Comparison of ENCODE assay signal across 8 mouse cellular contexts in the genomic region with DNA sequence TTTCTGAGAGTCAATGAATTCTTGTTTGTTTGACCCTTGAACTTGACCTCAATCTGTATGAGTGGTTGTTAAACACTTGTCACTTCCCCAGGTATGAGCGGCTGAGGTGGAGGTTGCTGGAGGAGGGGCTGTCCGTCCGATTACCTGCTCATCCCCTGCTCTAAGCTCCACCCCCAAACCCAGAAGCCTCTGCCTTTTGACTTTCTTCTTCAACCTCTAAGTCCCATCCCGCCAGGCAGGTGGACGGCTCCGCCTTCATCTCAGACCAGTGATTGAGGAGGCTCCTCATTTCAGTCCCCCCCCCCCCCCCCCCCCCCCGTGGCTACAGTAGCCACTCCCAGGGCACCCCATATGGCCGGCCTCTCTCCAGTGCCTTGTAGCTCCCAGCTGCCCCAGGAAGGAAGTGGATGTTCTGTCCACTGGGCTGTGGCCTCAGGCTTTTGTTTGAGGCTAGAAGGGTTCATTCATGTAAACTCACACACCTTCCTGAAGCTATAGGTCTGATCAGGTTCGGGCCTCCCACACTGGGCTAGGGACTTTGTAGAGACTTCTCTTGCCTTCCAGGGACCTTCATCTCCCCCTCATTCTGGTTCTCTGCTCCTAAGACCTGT. TPM values are rescaled to one million over a fixed set of nuclear protein-coding genes. Genes with fewer than 3 reads are reported as not detected.
DNase-seq lines count a peak whose midpoint lies in the region; ATAC-seq lines count a peak whose summit lies in the region.

No protein-coding gene starts in this region.

- H3K27me3 ChIP-seq in kidney, embryonic 15.5 days: no peaks in the 10 kb centered on the region
- no peaks in the 10 kb centered on the region for H3K27me3 ChIP-seq in embryonic facial prominence, embryonic 12.5 days

- peak overlapping the region; percentile 36; the same call in 1 of the 2 replicates for H3K4me2 ChIP-seq in kidney, embryonic 15.5 days
- no peak overlapping the region for H3K4me2 ChIP-seq in embryonic facial prominence, embryonic 12.5 days (replicated peaks)

- H3K9ac ChIP-seq in kidney, embryonic 15.5 days: no peak overlapping the region
- H3K9ac ChIP-seq in embryonic facial prominence, embryonic 12.5 days: no peak overlapping the region

- H3K9me3 ChIP-seq in kidney, embryonic 15.5 days (replicated peaks): no peaks in the 10 kb centered on the region
- H3K9me3 ChIP-seq in embryonic facial prominence, embryonic 12.5 days: no peaks in the 10 kb centered on the region

- H3K36me3 ChIP-seq in kidney, embryonic 15.5 days: no peaks in the 10 kb centered on the region
- H3K36me3 ChIP-seq in embryonic facial prominence, embryonic 12.5 days: no peaks in the 10 kb centered on the region
- no peaks in the 10 kb centered on the region for H3K36me3 ChIP-seq in macrophage (ENCODE audit: inconsistent target)

- peak overlapping the region; percentile 87 for H3K27ac ChIP-seq in kidney, embryonic 15.5 days
- H3K27ac ChIP-seq in embryonic facial prominence, embryonic 12.5 days: peak overlapping the region; percentile 90; the same call in 1 of the 2 replicates
- H3K27ac ChIP-seq in macrophage: peak overlapping the region; percentile 79

- ATAC-seq in kidney, embryonic 15.5 days (replicated peaks; ENCODE audit: low FRiP score): no peak
- no peak for ATAC-seq in embryonic facial prominence, embryonic 12.5 days (ENCODE audit: insufficient number of reproducible peaks, insufficient read depth, low FRiP score, low TSS enrichment)

- no peaks in the 10 kb centered on the region for H3K79me2 ChIP-seq in macrophage (ENCODE audit: inconsistent target)

- WGBS in kidney, embryonic 15.5 days: 29% methylated on average over 8 of the region's 9 CpGs
- 39% methylated on average over 9 of the region's 9 CpGs for WGBS in embryonic facial prominence, embryonic 12.5 days
- WGBS in large intestine, adult 2 months: 16% methylated on average over 9 of the region's 9 CpGs
- WGBS in macrophage (ENCODE audit: missing documents): 73% methylated on average over 5 of the region's 9 CpGs

- peaks cover 61% of the 10 kb centered on the region for H3K4me1 ChIP-seq in kidney, embryonic 15.5 days
- H3K4me1 ChIP-seq in embryonic facial prominence, embryonic 12.5 days: peaks cover 21% of the 10 kb centered on the region

- DNase-seq in kidney, adult 18-20 months: no peak
- peak; percentile 83 for DNase-seq in large intestine, adult 2 months (ENCODE audit: low read depth, low spot score)
- no peak for DNase-seq in thymus, postnatal 36 days
- DNase-seq in embryo, embryonic 10 days (ENCODE audit: low spot score): no peak
- no peak for DNase-seq in thymus, postnatal 0 days (ENCODE audit: low spot score)

- H3K4me3 ChIP-seq in kidney, embryonic 15.5 days (replicated peaks): no peak overlapping the region
- no peak overlapping the region for H3K4me3 ChIP-seq in embryonic facial prominence, embryonic 12.5 days
- no peak overlapping the region for H3K4me3 ChIP-seq in macrophage (ENCODE audit: inconsistent target)

RNA-seq across cellular contexts. Expression of gene 1600014C23Rik, which starts 34.0 kb away (rescaled TPM):
- 0.68 TPM in 1 of 2 replicates, not detected in the other for polyA plus RNA-seq in kidney, embryonic 15.5 days (2015; fragmentation: Nextera tagmentation; extraction: Ambion mirVana)
- 0.47 TPM in 1 of 2 replicates, not detected in the other for polyA plus RNA-seq in embryonic facial prominence, embryonic 12.5 days (2016; fragmentation: Nextera tagmentation; extraction: Ambion mirVana)
- not detected in 2 replicates for polyA plus RNA-seq in large intestine, adult 2 months (2012; rRNA removed)
- total RNA-seq in macrophage (2018; cell fraction: chromatin; rRNA removed): not detected
- not detected for total RNA-seq in macrophage (2018; cell fraction: cytosol; rRNA removed)
- total RNA-seq in macrophage (2018; cell fraction: nucleus; rRNA removed): not detected
- not detected in 3 replicates for polyA plus RNA-seq in macrophage (2018)
- polyA plus RNA-seq in thymus, postnatal 0 days (2015; fragmentation: Nextera tagmentation; extraction: Ambion mirVana): not detected in 2 replicates
